Mouse (Mus musculus): ENCODE data around the gene Palm2.

GRCm38 (mm10) chr4:57533686-57534085 lies 99.6 kb downstream of the Palm2 start:
- TF ChIP-seq GATA1 (IDR thresholded peaks at IDR 0.05; ENCODE audit: borderline replicate concordance, low read length) = no peak
- no peak for TF ChIP-seq FLI1 (IDR thresholded peaks at IDR 0.05; ENCODE audit: low read length)
